Mouse (Mus musculus) kidney, adult 11 months (tissue): Measurements from ENCODE around the gene Snai3.
A peak's percentile ranks its signal among the peaks of the same experiment; 100 is the strongest.

Experiments used
- DNase-seq: peaks from one replicate; pipeline ENCODE4 v3.0.0; 2022

Snai3 gene

GRCm38 (mm10) chr8:122430058-122430636 lies 30.4 kb downstream of the Snai3 start:
- DNase-seq: peak; percentile 36

- DNase-seq: no peak
Observed at GRCm38 (mm10) chr8:122428163-122428562, 32.4 kb downstream of the Snai3 start.

GRCm38 (mm10) chr8:122427607-122428006 lies 32.9 kb downstream of the Snai3 start:
- no peak for DNase-seq

GRCm38 (mm10) chr8:122426145-122426544 lies 34.4 kb downstream of the Snai3 start:
- DNase-seq: no peak

GRCm38 (mm10) chr8:122423659-122424058 lies 36.9 kb downstream of the Snai3 start:
- peak; percentile 51 for DNase-seq

GRCm38 (mm10) chr8:122423217-122423616 lies 37.3 kb downstream of the Snai3 start:
- DNase-seq: no peak

- peak; percentile 38 for DNase-seq
Observed at GRCm38 (mm10) chr8:122421376-122422070, 39.0 kb downstream of the Snai3 start, which contains the start of gene Il17c. Il17c (plus strand) TSS chr8:122422020.

GRCm38 (mm10) chr8:122419881-122420555 lies 40.5 kb downstream of the Snai3 start:
- DNase-seq: no peak

GRCm38 (mm10) chr8:122415554-122415953 lies 45.0 kb downstream of the Snai3 start:
- DNase-seq: no peak

- DNase-seq: no peak
Observed at GRCm38 (mm10) chr8:122414311-122414710, 46.2 kb downstream of the Snai3 start.

- DNase-seq: no peak
Observed at GRCm38 (mm10) chr8:122407678-122408077, 52.9 kb downstream of the Snai3 start.

GRCm38 (mm10) chr8:122405146-122405805 lies 55.3 kb downstream of the Snai3 start:
- peak; percentile 81 for DNase-seq
